Mouse (Mus musculus) thymus, adult 2 months (tissue): ENCODE data around the gene Fmnl2.

Experiments
- CTCF ChIP-seq: fragments of 200-500 bp; IDR thresholded peaks from 2 replicates; pipeline ENCODE4 v1.5.1; 2012; ENCODE audit warnings: mild to moderate bottlenecking, control low read depth, low read length, moderate library complexity, borderline replicate concordance; ENCODE audit not compliant: control insufficient read depth, poor library complexity, insufficient read depth; ENCODE audit errors: extremely low read depth
- POLR2A ChIP-seq: fragments of 200-500 bp; IDR thresholded peaks from 2 replicates; pipeline ENCODE4 v1.6.1; 2012; ENCODE audit warnings: mild to moderate bottlenecking, low read length, control low read depth, moderate library complexity; ENCODE audit not compliant: control insufficient read depth, poor library complexity, insufficient read depth; ENCODE audit errors: extremely low read depth

DNA sequence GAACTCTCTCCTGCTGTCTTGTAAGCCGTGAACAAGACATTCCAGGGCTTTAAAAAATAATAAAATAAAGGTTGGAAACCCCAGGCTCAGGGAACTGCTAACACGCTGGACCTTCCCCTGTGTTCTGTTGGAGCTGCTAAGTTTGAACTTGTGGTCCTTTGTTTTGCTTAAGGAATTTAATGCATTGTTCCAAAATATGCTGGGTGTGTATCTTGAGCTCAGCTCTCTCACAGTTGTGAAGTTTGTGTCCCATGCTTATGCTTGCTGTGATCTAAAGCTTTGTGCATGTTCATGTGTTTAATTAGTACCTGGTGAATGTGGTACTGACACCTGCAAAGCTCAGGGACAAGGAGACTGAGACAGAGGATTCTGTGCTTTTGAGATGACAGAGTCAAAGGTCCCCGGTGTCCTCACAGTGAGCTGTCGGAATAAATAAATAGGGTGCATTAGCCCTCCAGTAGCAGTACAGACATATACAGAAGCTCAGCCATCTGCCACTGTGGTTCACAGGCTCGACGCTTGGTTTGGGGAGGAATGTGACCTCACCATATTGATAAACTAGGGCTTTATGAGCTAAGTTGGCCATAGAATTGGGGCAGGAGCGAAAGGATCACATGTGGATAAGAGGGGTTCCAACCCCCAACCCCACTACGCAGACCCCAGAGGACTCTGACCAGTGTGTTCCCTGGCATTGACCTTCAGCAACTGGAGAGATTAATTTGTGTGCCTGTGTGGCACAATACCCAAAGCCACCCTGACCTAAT lies 100.3 kb downstream of the Fmnl2 start:
- TF ChIP-seq POLR2A, result no peak
- no peak for TF ChIP-seq CTCF
